Mouse (Mus musculus) adrenal gland, adult 2 months (tissue): ENCODE results near the gene Gucy2e. TPM values are rescaled to one million over a fixed set of nuclear protein-coding genes. Genes with fewer than 3 reads are reported as not detected.

Source experiments
- DNase-seq: peaks from one replicate; pipeline ENCODE4 v3.0.0; 2021
- polyA plus RNA-seq: library from polyadenylated mRNA; depleted of rRNA; stranded (reverse); fragments of >200 nt; gene quantifications from 2 replicates; pipeline ENCODE4 v1.2.3, GENCODE M21; 2012; rRNA removed
- total RNA-seq, 2 experiments: library from RNA; stranded (reverse); gene quantifications; 2 replicates each; pipeline ENCODE4 v1.2.3; 2021

The Gucy2e gene
- total and polyA plus RNA-seq, 3 experiments: not detected

DNA sequence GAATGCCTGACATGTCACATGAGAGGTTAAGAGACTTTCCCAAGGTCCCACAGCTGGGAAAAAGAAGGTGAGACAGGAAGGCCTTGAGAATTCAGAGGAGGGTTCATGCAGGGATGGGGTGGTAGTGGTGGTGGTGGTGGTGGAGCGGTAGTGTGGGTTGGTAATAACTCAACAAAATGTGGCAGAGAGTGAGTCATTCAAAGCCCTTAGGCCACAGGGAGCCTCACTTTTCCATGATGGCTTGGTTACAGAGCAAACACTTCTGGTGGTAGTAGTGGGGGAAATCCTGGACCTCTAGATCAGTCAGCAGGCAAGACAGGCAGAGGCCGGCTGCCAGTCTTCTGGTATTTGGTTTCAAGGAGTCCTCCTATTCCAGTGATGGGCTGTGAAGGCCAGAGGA lies 64.2 kb downstream of the Gucy2e start:
- DNase-seq: peak; percentile 43

DNA sequence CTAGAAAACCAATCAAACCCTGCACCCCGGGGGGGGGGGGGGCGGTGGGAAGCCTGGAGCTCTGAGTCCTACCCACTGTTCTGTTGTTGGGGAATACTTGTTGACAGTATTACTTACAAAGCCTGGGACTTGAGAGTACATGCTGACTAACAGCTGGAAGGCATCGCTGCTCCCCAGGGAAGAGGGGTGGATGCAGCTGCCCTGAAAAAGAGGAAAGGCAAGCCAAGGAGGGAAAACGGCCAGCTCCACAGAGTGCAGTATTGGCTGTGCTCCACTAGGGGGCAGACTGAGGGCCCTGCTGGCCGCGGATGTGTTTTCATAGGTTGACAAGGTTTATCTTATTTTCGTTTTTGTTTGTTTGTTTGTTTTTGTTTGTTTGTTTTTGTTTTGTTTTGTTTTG lies 65.2 kb downstream of the Gucy2e start:
- DNase-seq: peak; percentile 61

DNA sequence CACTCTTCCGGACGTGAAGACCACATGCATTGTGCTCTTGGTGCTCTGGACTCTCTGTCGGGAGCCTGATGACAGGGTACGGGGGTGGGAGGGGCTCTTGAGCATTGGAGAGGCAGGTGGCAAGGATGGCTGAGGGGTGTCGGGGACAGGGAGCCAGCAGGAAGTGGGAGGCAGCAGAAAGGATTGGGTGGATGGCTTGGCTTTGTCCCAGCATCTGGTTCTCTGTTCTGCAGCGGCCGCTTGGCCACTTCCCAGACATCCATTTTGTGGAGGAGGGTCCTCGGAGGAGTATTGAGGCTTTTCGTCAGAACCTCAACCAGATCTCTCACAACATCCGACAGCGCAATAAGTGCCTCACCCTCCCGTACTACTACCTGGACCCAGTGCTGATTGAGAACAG lies 67.5 kb downstream of the Gucy2e start:
- DNase-seq: no peak

Other genes with a start within 250 kb of the Gucy2e start
- gene Pfas, start 228.6 kb downstream of the Gucy2e start, total RNA-seq: 10 to 100 TPM; 23.7 to 28.6 TPM
- gene Pfas, start 228.6 kb downstream of the Gucy2e start, polyA plus RNA-seq: 14.5 and 16.7 TPM in 2 replicates
- gene Ctc1, start 221.1 kb downstream of the Gucy2e start, total RNA-seq: 10 to 100 TPM; 21.8 to 26.6 TPM
- gene Ctc1, start 221.1 kb downstream of the Gucy2e start, polyA plus RNA-seq: 37.8 and 39.7 TPM in 2 replicates
- gene Aurkb, start 191.4 kb downstream of the Gucy2e start, total RNA-seq: 1 to 10 TPM; 1.7 to 2.8 TPM
- 10.8 and 11.2 TPM in 2 replicates for gene Aurkb, start 191.4 kb downstream of the Gucy2e start, polyA plus RNA-seq
- gene Borcs6, start 177.3 kb downstream of the Gucy2e start, total RNA-seq: 10 to 100 TPM; 21.3 to 26.4 TPM
- 38.9 and 41.4 TPM in 2 replicates for gene Borcs6, start 177.3 kb downstream of the Gucy2e start, polyA plus RNA-seq
- 10 to 100 TPM in 1 of 2 experiments, 1 to 10 TPM in 1; 9.5 to 16.9 TPM for gene Tmem107, start 166.2 kb downstream of the Gucy2e start, total RNA-seq
- 46.6 and 49.1 TPM in 2 replicates for gene Tmem107, start 166.2 kb downstream of the Gucy2e start, polyA plus RNA-seq
- gene Vamp2, start 148.5 kb downstream of the Gucy2e start, total RNA-seq: 100 to 1,000 TPM; 104 to 130 TPM
- gene Vamp2, start 148.5 kb downstream of the Gucy2e start, polyA plus RNA-seq: 425 and 479 TPM in 2 replicates
- gene Per1, start 141.8 kb downstream of the Gucy2e start, total RNA-seq: 10 to 100 TPM; 55.0 to 75.9 TPM
- gene Per1, start 141.8 kb downstream of the Gucy2e start, polyA plus RNA-seq: 41.3 and 76.1 TPM in 2 replicates
- not detected for gene Hes7, start 116.6 kb downstream of the Gucy2e start, total RNA-seq
- gene Hes7, start 116.6 kb downstream of the Gucy2e start, polyA plus RNA-seq: 1.3 and 1.6 TPM in 2 replicates
- under 1 TPM; 0.59 to 0.78 TPM for gene 9130213A22Rik, start 114.4 kb downstream of the Gucy2e start, total RNA-seq
- 2.3 and 3.0 TPM in 2 replicates for gene 9130213A22Rik, start 114.4 kb downstream of the Gucy2e start, polyA plus RNA-seq
- 1 to 10 TPM in 1 of 2 experiments, under 1 TPM in 1; 0.79 to 1.0 TPM for gene Aloxe3, start 111.1 kb downstream of the Gucy2e start, total RNA-seq
- gene Aloxe3, start 111.1 kb downstream of the Gucy2e start, polyA plus RNA-seq: 1.4 and 2.5 TPM in 2 replicates
- not detected for gene Alox12b, start 80.0 kb downstream of the Gucy2e start, total RNA-seq
- not detected in 2 replicates for gene Alox12b, start 80.0 kb downstream of the Gucy2e start, polyA plus RNA-seq
- not detected for gene Alox8, start 39.2 kb downstream of the Gucy2e start, total RNA-seq
- not detected in 2 replicates for gene Alox8, start 39.2 kb downstream of the Gucy2e start, polyA plus RNA-seq
- 1 to 10 TPM; 4.4 to 6.5 TPM for gene Cntrob, start 86.7 kb upstream of the Gucy2e start, total RNA-seq
- gene Cntrob, start 86.7 kb upstream of the Gucy2e start, polyA plus RNA-seq: 5.9 and 6.2 TPM in 2 replicates
- 10 to 100 TPM; 81.3 to 83.5 TPM for gene Trappc1, start 86.9 kb upstream of the Gucy2e start, total RNA-seq
- gene Trappc1, start 86.9 kb upstream of the Gucy2e start, polyA plus RNA-seq: 18.4 and 23.4 TPM in 2 replicates
- gene Kcnab3, start 89.2 kb upstream of the Gucy2e start, total RNA-seq: 10 to 100 TPM in 1 of 2 experiments, 1 to 10 TPM in 1; 6.0 to 10.5 TPM
- gene Kcnab3, start 89.2 kb upstream of the Gucy2e start, polyA plus RNA-seq: 9.0 and 12.6 TPM in 2 replicates
- gene Rnf227, start 103.4 kb upstream of the Gucy2e start, total RNA-seq: 1 to 10 TPM; 3.3 to 6.8 TPM
- 0.88 and 1.1 TPM in 2 replicates for gene Rnf227, start 103.4 kb upstream of the Gucy2e start, polyA plus RNA-seq
- 10 to 100 TPM; 71.0 to 92.8 TPM for gene Chd3, start 132.4 kb upstream of the Gucy2e start, total RNA-seq
- gene Chd3, start 132.4 kb upstream of the Gucy2e start, polyA plus RNA-seq: 83.4 and 107 TPM in 2 replicates
- gene Naa38, start 158.5 kb upstream of the Gucy2e start, total RNA-seq: 100 to 1,000 TPM; 124 to 157 TPM
- 175 and 193 TPM in 2 replicates for gene Naa38, start 158.5 kb upstream of the Gucy2e start, polyA plus RNA-seq
- 10 to 100 TPM; 44.2 to 59.7 TPM for gene Cyb5d1, start 158.6 kb upstream of the Gucy2e start, total RNA-seq
- gene Cyb5d1, start 158.6 kb upstream of the Gucy2e start, polyA plus RNA-seq: 10.7 and 11.8 TPM in 2 replicates
- gene Tmem88, start 161.2 kb upstream of the Gucy2e start, total RNA-seq: 10 to 100 TPM; 10.8 to 16.0 TPM
- 86.3 and 94.7 TPM in 2 replicates for gene Tmem88, start 161.2 kb upstream of the Gucy2e start, polyA plus RNA-seq
- 10 to 100 TPM; 31.4 to 41.5 TPM for gene Kdm6b, start 176.6 kb upstream of the Gucy2e start, total RNA-seq
- 17.4 and 18.7 TPM in 2 replicates for gene Kdm6b, start 176.6 kb upstream of the Gucy2e start, polyA plus RNA-seq